Mouse (Mus musculus) v-Abl transformed pro-B cells (cell line): ENCODE data around the gene Nipa2.

Source experiments
- in situ Hi-C, 2 experiments: fragments of 400-800 bp; cut with MboI; formaldehyde crosslinking; loops; one replicate each; pipeline ENCODE4 v1.15.1; 2025; ENCODE audit not compliant: unreplicated experiment in 2 of 2

Nipa2 gene

DNA sequence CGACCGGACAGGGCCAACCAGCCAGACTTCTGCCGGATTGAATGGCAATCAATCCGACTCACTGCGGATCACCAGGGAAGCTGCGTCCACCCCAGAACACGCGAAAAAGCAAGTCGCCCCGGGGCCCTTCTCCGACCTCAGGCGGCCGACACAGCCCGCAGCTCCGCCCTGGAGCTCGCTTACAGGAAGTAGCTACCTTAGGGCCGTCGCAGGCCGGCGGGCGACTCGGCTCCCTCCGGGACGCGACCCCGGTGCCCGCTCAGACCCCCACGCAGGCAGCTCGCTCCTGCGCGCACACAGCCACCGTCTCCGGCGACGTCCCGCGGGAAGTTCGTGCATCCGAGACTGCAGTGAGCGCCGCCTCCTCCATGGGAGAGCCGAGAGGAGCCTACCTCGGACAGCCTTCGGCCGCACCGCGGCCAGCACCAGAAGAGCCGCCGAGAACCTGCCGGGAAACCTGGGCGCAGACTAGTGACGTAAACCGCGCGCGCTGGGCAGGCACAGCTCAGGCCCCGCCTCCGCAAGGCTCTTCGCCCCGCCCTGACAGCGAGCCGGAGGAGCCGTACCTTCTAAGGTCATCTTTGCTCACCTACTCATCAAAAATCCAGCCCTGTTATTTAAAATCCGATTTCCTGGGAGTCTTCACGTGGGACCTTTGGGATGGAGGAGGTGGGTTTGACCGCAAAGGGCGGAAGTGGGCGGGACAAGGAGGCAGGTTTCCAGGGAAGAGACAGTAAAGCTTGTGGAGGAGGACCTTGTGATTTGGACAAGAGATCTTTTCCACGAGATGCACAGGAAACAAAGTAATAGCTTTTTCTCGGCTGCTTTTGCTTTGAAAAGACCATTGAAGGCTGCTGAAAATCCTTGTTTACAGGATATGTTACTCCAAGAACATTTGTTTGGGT lies at the start of gene Nipa2:
Nipa2 (minus strand) TSS at position 473 of the 905 bp plus-strand sequence.
- in situ Hi-C loops: loop anchor here (5.0 to 10.0 kb wide), 3 partner anchors 85 to 167 kb away; partner anchors contain the start of genes Herc2 (in 1 of the 2) and Tubgcp5 (in 1 of the 2)

DNA sequence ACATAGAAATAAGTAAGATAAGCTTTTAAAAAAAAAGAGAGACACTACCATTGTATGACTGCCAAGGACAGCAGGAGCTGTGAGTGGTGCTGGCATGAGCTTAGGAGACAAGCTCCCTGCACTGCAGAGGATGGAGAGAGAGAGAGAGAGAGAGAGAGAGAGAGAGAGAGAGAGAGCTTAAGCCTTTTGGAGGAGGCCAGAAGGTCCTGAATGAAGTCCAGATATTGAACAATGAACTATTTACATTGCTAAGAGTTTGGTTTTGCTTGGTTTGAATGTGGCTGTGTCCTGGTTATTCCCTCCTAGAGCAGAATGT lies 48.7 kb upstream of the Nipa2 start:
- in situ Hi-C loops: no loop called here

DNA sequence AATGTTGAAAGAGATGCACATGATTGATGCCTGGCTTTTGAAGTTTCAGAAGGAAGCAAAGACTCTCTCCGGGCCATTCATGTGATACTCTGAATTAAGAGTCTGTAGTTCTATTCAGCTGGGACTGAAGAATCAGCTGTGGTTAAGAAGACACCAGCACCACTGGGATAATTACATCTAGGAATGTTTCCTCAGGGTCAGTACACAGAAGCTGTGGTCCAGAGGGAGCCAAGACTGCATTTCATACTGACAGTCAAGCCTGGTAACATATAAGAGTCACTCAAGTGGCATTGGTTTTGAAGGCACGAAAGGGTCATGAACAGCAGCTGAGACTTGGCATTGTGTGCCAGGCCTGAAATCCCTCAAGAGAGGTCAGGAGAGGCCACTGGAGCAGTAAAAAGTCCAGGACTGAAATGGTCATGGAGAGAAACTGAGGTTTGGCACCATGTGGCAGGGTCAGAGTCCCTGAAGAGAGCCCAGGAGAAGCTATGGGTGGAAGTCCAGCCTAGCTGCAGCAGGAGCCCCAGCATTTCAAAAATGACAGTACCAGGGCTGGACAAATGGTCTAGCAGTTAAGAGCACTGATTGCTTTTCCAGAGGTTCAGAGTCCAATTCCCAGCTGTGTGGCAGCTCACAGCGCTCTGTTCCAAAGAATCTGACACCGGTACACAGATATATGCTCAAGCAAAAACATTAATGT lies 48.2 kb upstream of the Nipa2 start:
- in situ Hi-C loops: no loop called here

DNA sequence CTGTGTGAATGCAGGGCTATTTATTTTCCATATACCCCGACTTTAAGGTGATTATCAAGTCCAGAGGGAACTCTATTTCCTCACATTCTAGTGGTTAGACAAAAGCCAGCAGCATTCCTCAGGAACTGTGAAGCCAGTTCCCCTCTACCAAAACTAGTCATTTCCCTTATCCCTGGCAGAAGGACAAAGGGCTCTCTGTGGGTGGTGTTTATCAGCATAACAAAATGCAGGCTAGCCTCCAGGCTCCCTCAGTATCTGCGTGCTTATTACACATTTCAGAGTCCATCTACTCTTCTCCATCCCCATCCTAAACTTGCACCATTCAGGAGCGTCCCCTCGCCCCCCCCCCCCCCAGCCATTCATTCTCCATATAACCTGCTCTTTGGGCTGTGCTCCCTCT lies 36.7 kb upstream of the Nipa2 start:
- in situ Hi-C loops: no loop called here

DNA sequence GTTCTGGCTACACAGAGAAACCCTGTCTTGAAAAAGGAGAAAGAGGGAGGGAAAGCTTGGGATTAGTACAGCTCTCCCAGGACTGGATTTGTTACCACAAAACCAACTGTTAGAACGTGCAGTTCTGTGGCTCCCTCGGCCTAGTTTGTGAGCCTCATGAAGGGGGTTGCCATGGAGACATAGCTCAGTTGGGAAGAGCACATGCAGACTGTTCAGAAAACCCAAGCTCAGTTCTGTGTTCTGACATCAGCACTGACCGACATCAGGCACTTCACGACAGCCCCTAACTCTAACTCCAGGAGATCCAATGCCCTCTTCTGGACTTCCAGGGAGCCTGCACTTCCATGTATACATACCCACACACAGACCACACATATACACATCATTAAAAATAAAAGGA lies 32.7 kb upstream of the Nipa2 start:
- in situ Hi-C loops: no loop called here

DNA sequence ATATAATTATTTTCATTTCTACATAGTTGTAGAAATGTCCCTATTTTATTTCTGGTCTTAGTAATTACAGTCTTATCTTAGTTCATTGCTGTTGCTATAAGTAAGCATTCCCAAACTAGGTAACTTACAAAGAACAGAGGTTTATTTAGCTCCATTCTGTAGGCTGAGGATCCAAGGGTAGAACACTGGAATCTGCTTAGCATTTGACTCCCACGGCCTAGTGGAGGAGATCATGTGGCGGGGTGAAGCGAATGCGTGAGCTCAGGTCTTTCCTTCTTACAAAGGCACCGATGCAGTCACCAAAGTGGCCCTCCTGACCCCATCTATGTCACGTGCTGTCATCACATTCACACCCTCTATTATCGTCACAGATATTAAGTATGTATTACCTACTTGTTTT lies 29.6 kb upstream of the Nipa2 start:
- in situ Hi-C loops: no loop called here

DNA sequence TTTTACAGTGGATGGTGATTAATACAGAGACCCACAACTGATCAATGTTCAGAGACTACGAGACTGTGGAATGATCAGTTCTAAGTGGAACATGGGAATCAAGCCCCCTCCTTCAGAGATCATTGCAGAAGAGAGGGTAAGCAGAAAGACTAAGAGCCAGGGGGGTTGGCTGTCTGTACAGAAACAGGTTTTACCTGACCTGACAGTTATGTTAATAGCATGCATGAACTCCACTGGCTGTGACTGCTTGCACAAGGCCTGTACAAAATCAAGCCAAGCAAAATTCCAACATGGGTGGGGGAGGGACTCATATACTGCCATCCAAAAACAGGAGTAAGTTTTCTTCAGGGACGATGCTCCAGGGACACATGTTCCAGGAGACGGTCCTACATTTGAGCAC lies 28.9 kb upstream of the Nipa2 start:
- in situ Hi-C loops: no loop called here

DNA sequence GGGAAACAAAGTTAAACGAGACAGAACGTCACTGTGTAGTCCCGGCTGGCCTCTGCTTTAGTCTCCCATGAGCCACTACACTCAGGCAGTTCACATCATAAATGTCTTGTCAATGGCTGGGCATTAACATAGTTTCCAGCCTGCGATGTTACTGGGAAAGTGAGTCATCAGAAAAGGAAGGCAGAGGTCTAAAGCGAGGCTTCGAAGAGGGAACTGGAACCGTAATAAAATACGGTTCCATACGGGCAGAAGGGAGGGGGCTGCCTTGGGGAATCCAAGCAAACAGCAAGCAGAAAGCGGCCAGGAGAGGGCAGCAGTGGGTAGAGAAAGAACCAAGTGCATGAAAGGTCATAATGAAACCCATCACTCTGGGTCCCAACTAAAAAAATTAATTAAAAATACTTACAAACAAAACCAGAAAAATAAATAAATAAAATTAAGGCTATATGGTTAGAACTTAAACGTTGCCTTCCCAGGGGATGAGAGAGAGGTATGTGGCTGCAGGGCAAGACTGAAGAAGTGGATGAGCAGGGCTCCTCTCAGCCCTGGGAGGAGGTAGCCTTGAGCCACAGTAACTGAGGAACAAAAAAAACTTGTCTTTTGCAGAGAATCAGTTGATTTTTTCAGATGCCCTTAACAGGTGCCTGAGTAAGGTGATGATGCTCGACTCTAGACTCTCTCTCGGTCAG lies 24.4 kb upstream of the Nipa2 start:
- in situ Hi-C loops: loop anchor here in 1 of 2 experiments (10.0 kb wide), 1 partner anchor 1548 kb away; no protein-coding TSS in a partner anchor

DNA sequence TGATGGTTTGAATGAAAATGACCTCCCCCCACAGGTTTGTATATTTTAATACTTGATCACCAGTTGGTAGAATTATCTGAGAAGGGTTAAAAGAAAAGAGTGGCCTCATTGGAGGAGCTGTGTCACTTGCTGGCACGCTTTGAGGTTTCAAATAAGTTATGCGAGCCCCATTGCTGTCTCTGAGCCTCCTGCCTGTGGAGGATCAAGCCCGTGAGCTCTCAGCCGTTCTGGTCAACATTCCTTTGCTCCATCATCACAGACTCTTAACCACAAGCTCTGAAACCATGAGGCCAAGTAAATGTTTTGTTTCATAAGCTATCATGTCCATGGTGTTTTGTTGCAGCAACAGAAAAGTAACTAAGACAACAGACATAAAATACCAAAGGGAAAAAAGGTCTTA lies 22.5 kb upstream of the Nipa2 start:
- in situ Hi-C loops: loop anchor here in 1 of 2 experiments (10.0 kb wide), 1 partner anchor 1550 kb away; no protein-coding TSS in a partner anchor

DNA sequence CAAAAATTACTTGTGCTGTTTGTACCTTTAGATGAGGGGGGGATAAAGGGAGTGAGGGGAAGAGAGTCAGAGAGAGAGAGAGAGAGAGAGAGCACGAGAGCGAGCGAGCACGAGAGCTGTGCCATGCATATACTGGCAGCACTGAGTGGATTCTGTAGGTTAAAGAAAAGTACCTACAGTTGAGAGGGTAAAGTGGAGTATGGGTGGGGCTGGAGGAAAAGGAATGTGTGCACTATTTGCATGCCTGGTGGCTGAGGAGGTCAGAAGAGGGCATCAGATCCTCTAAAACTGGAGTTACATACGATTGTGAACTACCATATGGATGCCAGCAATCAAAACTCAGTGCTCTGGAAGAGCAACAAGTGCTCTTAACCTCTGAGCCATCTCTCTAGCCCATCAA lies 20.8 kb upstream of the Nipa2 start:
- in situ Hi-C loops: loop anchor here in 1 of 2 experiments (10.0 kb wide), 1 partner anchor 1552 kb away; no protein-coding TSS in a partner anchor

DNA sequence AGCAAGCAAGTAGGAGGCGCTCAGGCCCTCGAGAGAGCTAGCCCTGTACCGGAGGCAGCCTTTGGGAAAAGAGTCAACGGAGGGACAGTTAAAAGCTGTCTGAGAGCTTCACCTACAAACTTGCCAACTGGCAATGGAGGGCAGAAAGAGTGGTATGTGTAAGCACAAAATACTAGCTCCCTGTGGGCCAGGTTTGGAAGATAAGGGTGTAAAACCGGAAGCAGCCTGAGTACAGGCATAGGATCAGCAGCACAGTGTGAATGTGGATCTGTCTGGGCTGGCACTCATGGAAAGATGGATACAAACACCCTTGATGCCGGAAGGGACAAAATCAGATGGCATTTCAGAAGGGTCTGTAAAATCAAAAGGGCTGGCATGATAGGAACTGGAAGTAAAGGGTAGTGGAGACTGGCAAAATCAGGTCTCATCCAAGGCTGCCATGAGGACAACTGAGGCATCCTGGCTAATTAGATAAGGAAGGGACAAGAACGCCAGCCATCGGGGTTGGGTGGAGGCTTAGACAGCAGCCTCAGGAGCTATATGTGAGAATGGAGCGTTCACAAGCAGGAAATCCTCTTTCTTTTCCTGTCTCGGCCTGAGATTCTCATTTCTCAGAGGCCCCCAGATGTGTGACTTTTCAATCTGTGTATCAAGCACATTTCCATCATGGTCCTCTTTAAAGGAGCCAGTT lies 19.9 kb upstream of the Nipa2 start:
- in situ Hi-C loops: loop anchor here in 1 of 2 experiments (10.0 kb wide), 1 partner anchor 1553 kb away; no protein-coding TSS in a partner anchor

DNA sequence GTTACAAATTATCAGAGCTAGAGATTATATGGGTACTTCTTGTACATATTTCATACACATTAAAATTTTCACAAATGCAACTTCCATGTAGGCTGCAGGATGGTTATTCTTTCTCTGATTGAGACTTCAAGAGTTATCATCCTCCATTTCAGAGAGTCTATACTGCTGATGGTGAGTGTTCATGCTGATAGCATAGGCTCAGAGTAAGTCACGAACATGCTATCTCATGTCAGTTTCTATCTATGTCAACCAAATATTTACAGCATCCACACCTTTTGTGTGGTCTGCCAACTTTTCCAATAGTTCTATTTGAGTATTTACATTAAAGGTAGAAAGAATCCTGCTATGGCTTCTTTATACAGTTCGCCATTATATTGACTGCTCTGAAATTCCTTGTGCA lies 19.2 kb upstream of the Nipa2 start:
- in situ Hi-C loops: loop anchor here in 1 of 2 experiments (10.0 kb wide), 1 partner anchor 1553 kb away; no protein-coding TSS in a partner anchor

DNA sequence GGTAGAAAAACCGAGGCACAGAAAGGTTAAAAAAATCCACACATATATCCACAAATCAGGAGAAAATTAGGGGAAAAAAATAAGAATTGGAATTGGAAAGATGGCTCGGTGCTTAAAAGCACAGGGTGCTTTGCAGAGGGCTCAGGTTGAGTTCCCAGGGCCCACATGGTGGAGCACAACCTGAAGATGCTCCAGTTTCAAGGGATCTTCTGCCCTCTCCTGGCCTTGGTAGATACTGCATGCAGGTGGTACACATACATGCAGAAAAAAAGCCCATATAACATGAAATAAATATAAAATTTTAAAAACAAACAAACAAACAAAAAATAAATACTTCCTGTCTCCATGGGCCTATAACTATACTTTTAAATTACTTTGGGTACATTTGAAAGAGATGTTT lies 12.2 kb upstream of the Nipa2 start:
- in situ Hi-C loops: no loop called here

DNA sequence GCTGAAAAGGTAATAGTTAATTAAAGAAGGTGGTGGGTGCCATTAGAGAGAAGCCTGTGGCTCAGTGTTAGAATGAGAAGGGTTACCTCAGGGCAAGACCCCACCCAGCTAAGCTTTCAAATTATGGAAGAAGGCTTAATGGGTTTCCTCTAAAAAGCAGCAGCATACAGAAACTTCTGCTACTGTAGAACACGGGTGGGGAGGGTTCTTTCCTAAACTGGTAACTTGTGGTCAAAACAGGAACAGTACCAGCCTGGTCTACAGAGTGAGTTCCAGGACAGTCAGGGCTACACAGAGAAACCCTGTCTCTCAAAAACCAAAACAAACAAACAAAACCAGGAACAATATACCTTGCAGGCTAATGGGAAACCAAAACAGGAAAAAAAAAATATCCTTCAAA lies 7.1 kb upstream of the Nipa2 start:
- in situ Hi-C loops: loop anchor here in 1 of 2 experiments (10.0 kb wide), 1 partner anchor 175 kb away; the partner anchor contains the start of gene Tubgcp5

DNA sequence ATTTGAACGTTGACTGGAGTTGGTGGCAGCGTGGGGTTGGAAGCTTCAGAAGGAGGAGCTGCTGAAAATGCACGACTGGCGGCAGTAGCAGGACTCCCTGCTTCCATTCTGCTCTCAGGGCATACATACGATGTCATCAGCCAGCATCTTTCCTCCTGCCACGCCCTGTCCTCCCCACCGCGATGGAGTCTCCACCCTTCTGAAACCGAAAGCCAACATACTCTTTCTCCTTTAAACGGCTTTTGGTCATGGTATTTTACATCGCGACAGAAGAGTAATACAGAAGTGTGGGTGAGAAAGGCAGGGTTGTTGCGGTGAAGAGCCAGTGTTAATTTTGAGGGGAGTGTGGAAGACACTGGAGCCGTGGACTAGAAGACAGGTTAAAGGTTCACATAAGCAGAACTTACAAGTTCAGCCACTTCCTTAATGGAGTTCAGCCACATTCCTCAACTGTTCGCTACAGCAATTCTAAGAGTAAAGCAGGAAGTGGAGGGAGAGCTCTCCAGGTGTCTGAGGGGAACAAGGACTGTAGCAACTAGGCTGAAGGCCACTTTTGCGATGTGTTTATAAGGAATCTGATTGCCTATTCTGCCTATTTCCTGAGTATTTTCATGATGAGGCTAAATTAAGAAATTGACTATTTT lies 6.1 kb upstream of the Nipa2 start:
- in situ Hi-C loops: loop anchor here in 1 of 2 experiments (10.0 kb wide), 1 partner anchor 174 kb away; the partner anchor contains the start of gene Tubgcp5

DNA sequence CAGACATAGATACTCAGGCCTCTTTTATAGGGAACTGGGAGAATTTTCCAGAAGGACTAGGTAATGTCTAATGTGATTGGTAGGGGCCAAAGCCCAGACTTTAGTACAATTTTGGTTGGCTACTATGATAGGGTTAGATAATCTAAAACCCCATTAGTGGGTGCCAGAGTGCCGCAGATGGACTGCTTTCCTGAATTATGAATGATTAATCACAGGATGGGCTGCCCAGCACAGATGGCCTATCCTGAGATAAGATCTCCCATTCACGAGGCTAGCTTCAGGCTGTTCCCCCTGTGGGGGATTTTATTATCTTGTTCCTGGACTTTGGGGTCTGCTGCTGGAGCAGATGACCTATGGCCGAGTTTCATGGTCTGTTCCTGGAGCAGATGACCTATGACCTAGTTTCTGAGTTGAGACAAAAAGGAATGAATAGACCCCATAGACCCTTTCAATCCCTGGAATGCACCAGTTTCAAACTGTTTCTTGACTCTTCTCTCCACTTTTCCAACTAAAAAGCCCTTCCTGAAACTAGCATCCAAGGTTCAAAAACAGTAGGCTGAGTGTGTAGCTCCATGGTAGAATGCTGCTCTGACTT lies 4.7 kb upstream of the Nipa2 start:
- in situ Hi-C loops: loop anchor here in 1 of 2 experiments (10.0 kb wide), 1 partner anchor 172 kb away; the partner anchor contains the start of gene Tubgcp5

DNA sequence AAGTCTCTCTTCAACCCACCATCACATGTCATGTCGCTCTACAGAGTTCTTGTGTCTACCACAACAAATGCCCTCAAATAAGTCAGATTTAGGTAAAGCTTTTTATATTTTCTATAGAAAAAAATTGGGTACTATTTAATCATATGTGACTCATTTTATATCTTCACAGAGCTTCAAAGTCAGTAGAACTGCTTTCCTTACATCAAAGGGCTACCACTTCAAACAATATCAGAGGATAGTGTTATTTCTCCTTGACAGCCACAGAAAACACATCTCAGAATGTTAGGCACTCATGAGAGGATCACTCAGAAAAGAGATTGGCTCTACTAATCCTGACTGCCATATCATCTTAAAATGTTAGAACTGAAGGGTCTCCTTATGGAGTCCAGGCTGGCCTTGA lies 1.8 kb downstream of the Nipa2 start:
- in situ Hi-C loops: loop anchor here (5.0 to 10.0 kb wide), 3 partner anchors 87 to 166 kb away; partner anchors contain the start of genes Herc2 (in 1 of the 2) and Tubgcp5 (in 1 of the 2)

DNA sequence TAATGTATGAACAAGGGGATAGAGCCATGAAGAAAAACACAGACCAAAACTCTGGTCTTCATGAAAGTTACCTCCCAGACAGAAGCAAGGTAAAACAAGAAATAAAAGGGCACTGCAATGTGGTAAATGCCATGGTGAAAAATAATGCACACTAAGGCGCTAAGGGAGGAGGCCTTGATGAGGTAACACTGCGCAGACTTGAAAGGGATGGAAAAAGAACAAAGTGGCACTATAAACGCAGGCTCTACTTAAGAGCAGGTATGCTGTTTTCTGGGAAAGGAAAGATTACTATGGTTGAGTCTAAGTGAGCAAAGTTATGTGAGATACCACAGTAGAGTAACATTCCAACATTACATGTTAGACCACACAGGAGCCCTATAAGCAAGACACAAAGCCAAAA lies 2.5 kb downstream of the Nipa2 start:
- in situ Hi-C loops: loop anchor here (5.0 to 10.0 kb wide), 3 partner anchors 88 to 165 kb away; partner anchors contain the start of genes Herc2 (in 1 of the 2) and Tubgcp5 (in 1 of the 2)

DNA sequence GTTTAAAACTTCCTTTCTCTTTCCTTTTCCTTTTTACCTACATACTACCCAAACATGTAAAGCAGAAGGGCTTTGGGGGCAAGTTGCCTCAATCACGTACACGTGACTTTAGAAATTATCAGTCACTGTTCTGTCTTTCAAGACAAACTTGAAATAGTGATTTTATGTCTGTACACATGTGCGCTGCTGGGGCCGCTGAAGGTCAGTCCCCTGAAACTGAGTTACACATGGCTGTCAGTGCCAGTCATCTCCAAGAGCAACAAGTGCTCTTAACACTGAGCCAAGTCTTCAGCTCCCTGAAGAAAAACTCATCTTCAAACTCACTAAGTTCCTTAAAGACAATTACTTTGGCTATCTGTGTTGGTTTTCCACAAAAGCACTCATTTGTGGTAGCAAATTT lies 4.4 kb downstream of the Nipa2 start:
- in situ Hi-C loops: no loop called here
